Mouse (Mus musculus) erythroid progenitor cell, adult 5-6 weeks (primary cell): Measurements from ENCODE around the gene F11. TPM values are rescaled to one million over a fixed set of nuclear protein-coding genes. Genes with fewer than 3 reads are reported as not detected.

ENCODE experiments used
- ATAC-seq: replicated peaks from 2 replicates; pipeline ENCODE4 v1.8.0; 2016; ENCODE audit warnings: moderate number of reproducible peaks, mild to moderate bottlenecking, moderate TSS enrichment, inconsistent platforms; ENCODE audit not compliant: poor library complexity, low FRiP score, severe bottlenecking
- total RNA-seq, 2 experiments: library from RNA; stranded (forward) in 1 of 2; stranded (reverse) in 1 of 2; fragments of 150-400 nt in 1 of 2; fragments of 186-747, 209-891 nt in 1 of 2; gene quantifications; 2 replicates each; pipeline versions ENCODE4 v1.2.3 to v1.2.4; 2015 to 2017; ENCODE audit warnings: low replicate concordance in 2 of 2

Gene F11
- total RNA-seq, 2 experiments from 2014 or later = not detected

- ATAC-seq = no peak
Observed at GRCm38 (mm10) chr8:45253586-45253985, 8.2 kb downstream of the F11 start.

- no peak for ATAC-seq
Observed at GRCm38 (mm10) chr8:45253111-45253510, 8.7 kb downstream of the F11 start.

- ATAC-seq = no peak
Observed at GRCm38 (mm10) chr8:45246307-45246706, 15.5 kb downstream of the F11 start.

GRCm38 (mm10) chr8:45239363-45239762, 22.5 kb downstream of the F11 start:
- no peak for ATAC-seq

- no peak for ATAC-seq
Observed at GRCm38 (mm10) chr8:45238282-45238681, 23.5 kb downstream of the F11 start.

- no peak for ATAC-seq
Observed at GRCm38 (mm10) chr8:45236164-45236912, 25.5 kb downstream of the F11 start.

GRCm38 (mm10) chr8:45235228-45235627, 26.6 kb downstream of the F11 start:
- no peak for ATAC-seq

- ATAC-seq = no peak
Observed at GRCm38 (mm10) chr8:45233256-45233655, 28.6 kb downstream of the F11 start.

GRCm38 (mm10) chr8:45202476-45202875, 59.4 kb downstream of the F11 start:
- no peak for ATAC-seq

GRCm38 (mm10) chr8:45201605-45202004, 60.2 kb downstream of the F11 start:
- ATAC-seq = no peak

GRCm38 (mm10) chr8:45197294-45197693, 64.5 kb downstream of the F11 start:
- no peak for ATAC-seq

- ATAC-seq = no peak
Observed at GRCm38 (mm10) chr8:45195954-45196526, 65.8 kb downstream of the F11 start.

Other genes with a start within 250 kb of the F11 start
- gene Mtnr1a, start 192.9 kb downstream of the F11 start, total RNA-seq (2015; ENCODE audit: low replicate concordance) = not detected in 2 replicates
- gene Mtnr1a, start 192.9 kb downstream of the F11 start, total RNA-seq (2017; ENCODE audit: low replicate concordance) = not detected in 2 replicates
- not detected in 2 replicates for gene Klkb1, start 32.8 kb upstream of the F11 start, total RNA-seq (2015; ENCODE audit: low replicate concordance)
- not detected in 2 replicates for gene Klkb1, start 32.8 kb upstream of the F11 start, total RNA-seq (2017; ENCODE audit: low replicate concordance)
- not detected in 2 replicates for gene Gm45753, start 46.4 kb upstream of the F11 start, total RNA-seq (2015; ENCODE audit: low replicate concordance)
- 0.13 TPM in 1 of 2 replicates, not detected in the other for gene Gm45753, start 46.4 kb upstream of the F11 start, total RNA-seq (2017; ENCODE audit: low replicate concordance)
- 1.3 and 2.5 TPM in 2 replicates for gene Cyp4v3, start 71.2 kb upstream of the F11 start, total RNA-seq (2015; ENCODE audit: low replicate concordance)
- gene Cyp4v3, start 71.2 kb upstream of the F11 start, total RNA-seq (2017; ENCODE audit: low replicate concordance) = 0.91 and 1.5 TPM in 2 replicates
- not detected in 2 replicates for gene Fam149a, start 120.3 kb upstream of the F11 start, total RNA-seq (2015; ENCODE audit: low replicate concordance)
- gene Fam149a, start 120.3 kb upstream of the F11 start, total RNA-seq (2017; ENCODE audit: low replicate concordance) = not detected in 2 replicates
- gene Tlr3, start 149.0 kb upstream of the F11 start, total RNA-seq (2015; ENCODE audit: low replicate concordance) = 4.3 TPM in 1 of 2 replicates, not detected in the other
- 0.68 TPM in 1 of 2 replicates, not detected in the other for gene Tlr3, start 149.0 kb upstream of the F11 start, total RNA-seq (2017; ENCODE audit: low replicate concordance)
- gene Sorbs2, start 245.8 kb upstream of the F11 start, total RNA-seq (2015; ENCODE audit: low replicate concordance) = 0.42 TPM in 1 of 2 replicates, not detected in the other
- gene Sorbs2, start 245.8 kb upstream of the F11 start, total RNA-seq (2017; ENCODE audit: low replicate concordance) = 0.91 TPM in 1 of 2 replicates, not detected in the other